Mouse (Mus musculus): Measurements from ENCODE around the gene Camk1d. TPM values are rescaled to one million over a fixed set of nuclear protein-coding genes. Genes with fewer than 3 reads are reported as not detected.

Camk1d gene
- polyA plus RNA-seq, 1 experiment: 1.4 TPM

DNA sequence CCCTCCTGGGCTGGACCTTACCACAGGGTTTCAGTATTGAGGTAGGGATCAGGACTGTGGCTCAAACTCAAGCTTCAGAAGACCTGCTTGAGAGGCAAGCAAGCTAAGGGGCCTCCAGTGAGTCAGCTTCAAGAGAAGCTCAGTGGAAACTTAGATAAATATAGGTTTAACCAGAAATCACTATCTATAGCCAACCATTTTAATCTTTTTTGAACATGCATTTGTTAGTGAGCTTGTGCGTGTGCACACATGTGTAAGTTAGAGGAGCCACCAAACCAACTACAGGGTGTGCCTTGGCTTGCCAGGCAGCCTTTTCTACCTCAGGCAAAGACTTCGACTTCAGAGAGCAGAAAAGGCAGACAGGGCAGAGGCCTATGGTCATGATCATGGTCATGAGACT lies 200.7 kb downstream of the Camk1d start:
- H3K27me3 ChIP-seq (ENCODE audit: control insufficient read depth, insufficient read depth, low read length): no peaks in the 10 kb centered on the region
- TF ChIP-seq CTCF (IDR thresholded peaks at IDR 0.05; ENCODE audit: control insufficient read depth, insufficient read depth, insufficient replicate concordance, low read depth, low read length) (no peak), POLR2A (IDR thresholded peaks at IDR 0.05; ENCODE audit: control insufficient read depth, low read depth, low read length) (no peak)
- H3K36me3 ChIP-seq (ENCODE audit: control insufficient read depth, insufficient read depth, low read length): no peaks in the 10 kb centered on the region
- H3K4me1 ChIP-seq (ENCODE audit: control insufficient read depth, insufficient read depth, low read length): no peaks in the 10 kb centered on the region
- no peak overlapping the region for H3K4me3 ChIP-seq (ENCODE audit: control insufficient read depth, low read depth, low read length)
- H3K27ac ChIP-seq (ENCODE audit: control insufficient read depth, insufficient read depth, low read depth, low read length): no peak overlapping the region

DNA sequence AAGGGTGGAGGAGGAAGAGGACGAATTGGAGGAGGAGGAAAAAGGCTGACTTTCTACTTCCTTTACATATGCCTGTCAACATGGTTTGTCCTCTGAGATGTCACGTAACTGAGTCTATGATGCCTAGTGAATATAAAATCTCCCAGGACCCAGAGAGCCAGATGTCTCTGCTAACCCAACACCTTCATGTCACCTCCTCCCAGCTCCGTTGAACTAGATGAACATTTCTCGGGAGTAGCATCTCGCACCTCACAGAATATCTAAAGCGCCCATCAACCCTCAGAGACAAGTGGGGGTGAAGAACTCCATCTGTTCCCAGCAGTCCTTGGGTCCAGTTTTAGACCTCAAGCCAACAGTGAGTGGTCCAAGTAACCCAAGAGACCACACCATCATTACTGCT lies 204.3 kb downstream of the Camk1d start:
- TF ChIP-seq CTCF (IDR thresholded peaks at IDR 0.05; ENCODE audit: control insufficient read depth, insufficient read depth, insufficient replicate concordance, low read depth, low read length): no peak
- no peak for TF ChIP-seq POLR2A (IDR thresholded peaks at IDR 0.05; ENCODE audit: control insufficient read depth, low read depth, low read length)
- H3K4me1 ChIP-seq (ENCODE audit: control insufficient read depth, insufficient read depth, low read length): no peaks in the 10 kb centered on the region
- H3K4me3 ChIP-seq (ENCODE audit: control insufficient read depth, low read depth, low read length): no peak overlapping the region
- no peaks in the 10 kb centered on the region for H3K36me3 ChIP-seq (ENCODE audit: control insufficient read depth, insufficient read depth, low read length)
- no peaks in the 10 kb centered on the region for H3K27me3 ChIP-seq (ENCODE audit: control insufficient read depth, insufficient read depth, low read length)
- H3K27ac ChIP-seq (ENCODE audit: control insufficient read depth, insufficient read depth, low read depth, low read length): no peak overlapping the region

DNA sequence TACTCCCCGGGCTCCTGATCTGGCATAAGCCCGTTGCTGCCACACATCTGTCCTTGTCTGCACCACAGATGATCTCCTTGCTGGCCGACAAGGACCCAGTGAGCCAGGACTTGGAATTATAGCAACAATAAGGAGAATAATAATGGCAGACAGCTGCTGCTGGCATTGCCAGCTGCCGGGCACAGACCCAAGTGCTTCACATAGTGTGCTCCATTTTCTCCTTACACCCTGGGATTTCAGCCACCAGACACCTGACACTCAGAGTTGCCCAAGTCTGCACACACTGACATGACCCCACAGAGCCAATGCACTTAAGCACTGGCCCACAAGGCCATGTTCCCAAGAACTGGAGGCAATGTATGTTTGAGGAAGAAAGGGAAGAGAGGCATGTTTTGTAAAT lies 214.7 kb downstream of the Camk1d start:
- Histone ChIP-seq H3K27ac (ENCODE audit: control insufficient read depth, insufficient read depth, low read depth, low read length) (no peak overlapping the region), H3K4me3 (ENCODE audit: control insufficient read depth, low read depth, low read length) (no peak overlapping the region), H3K36me3 (ENCODE audit: control insufficient read depth, insufficient read depth, low read length) (no peaks in the 10 kb centered on the region), H3K4me1 (ENCODE audit: control insufficient read depth, insufficient read depth, low read length) (no peaks in the 10 kb centered on the region), H3K27me3 (ENCODE audit: control insufficient read depth, insufficient read depth, low read length) (no peaks in the 10 kb centered on the region)
- TF ChIP-seq POLR2A (IDR thresholded peaks at IDR 0.05; ENCODE audit: control insufficient read depth, low read depth, low read length) (no peak), CTCF (IDR thresholded peaks at IDR 0.05; ENCODE audit: control insufficient read depth, insufficient read depth, insufficient replicate concordance, low read depth, low read length) (no peak)

DNA sequence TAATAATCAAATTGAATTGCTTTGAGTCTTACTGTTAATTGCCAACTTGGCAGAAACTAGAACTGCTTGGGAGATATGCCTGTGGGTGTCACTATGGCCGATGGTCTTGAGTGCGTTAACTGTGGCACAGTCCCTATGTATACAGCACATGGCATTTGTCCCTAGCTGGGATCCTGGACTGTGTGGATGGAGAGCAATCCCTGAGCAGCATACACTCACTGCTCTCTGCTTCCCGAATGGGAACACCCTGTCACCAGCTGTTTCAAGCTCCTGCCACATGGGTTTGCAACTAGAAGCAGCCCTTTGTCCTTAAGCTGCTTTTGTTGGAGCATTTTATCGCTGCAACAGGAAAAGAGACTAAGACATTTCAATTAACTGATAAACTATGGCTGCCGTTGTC lies 224.4 kb downstream of the Camk1d start:
- no peaks in the 10 kb centered on the region for H3K4me1 ChIP-seq (ENCODE audit: control insufficient read depth, insufficient read depth, low read length)
- H3K36me3 ChIP-seq (ENCODE audit: control insufficient read depth, insufficient read depth, low read length): no peaks in the 10 kb centered on the region
- no peak overlapping the region for H3K27ac ChIP-seq (ENCODE audit: control insufficient read depth, insufficient read depth, low read depth, low read length)
- no peak overlapping the region for H3K4me3 ChIP-seq (ENCODE audit: control insufficient read depth, low read depth, low read length)
- H3K27me3 ChIP-seq (ENCODE audit: control insufficient read depth, insufficient read depth, low read length): no peaks in the 10 kb centered on the region
- TF ChIP-seq POLR2A (IDR thresholded peaks at IDR 0.05; ENCODE audit: control insufficient read depth, low read depth, low read length) (no peak), CTCF (IDR thresholded peaks at IDR 0.05; ENCODE audit: control insufficient read depth, insufficient read depth, insufficient replicate concordance, low read depth, low read length) (no peak)

DNA sequence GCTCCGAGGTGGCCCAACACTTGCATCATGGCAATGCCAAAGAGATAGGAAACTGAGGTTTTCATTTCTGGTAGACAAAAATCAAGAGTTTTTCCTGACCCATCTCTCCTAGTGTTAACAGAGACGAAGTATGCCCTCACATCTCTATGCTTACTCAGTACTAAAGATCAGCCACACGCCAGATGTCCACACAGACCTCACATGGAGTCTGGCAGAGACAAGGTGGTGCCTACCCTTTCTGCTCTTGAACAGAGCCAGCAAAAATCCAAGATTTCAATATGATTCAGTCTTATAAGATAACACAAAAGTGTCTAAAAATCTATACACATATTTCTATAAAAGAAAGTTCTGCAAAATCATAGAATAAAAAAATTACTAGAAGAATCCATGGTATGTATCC lies 227.0 kb downstream of the Camk1d start:
- Histone ChIP-seq H3K4me3 (ENCODE audit: control insufficient read depth, low read depth, low read length) (no peak overlapping the region), H3K27me3 (ENCODE audit: control insufficient read depth, insufficient read depth, low read length) (no peaks in the 10 kb centered on the region), H3K4me1 (ENCODE audit: control insufficient read depth, insufficient read depth, low read length) (no peaks in the 10 kb centered on the region), H3K27ac (ENCODE audit: control insufficient read depth, insufficient read depth, low read depth, low read length) (no peak overlapping the region), H3K36me3 (ENCODE audit: control insufficient read depth, insufficient read depth, low read length) (no peaks in the 10 kb centered on the region)
- TF ChIP-seq CTCF (IDR thresholded peaks at IDR 0.05; ENCODE audit: control insufficient read depth, insufficient read depth, insufficient replicate concordance, low read depth, low read length): no peak
- no peak for TF ChIP-seq POLR2A (IDR thresholded peaks at IDR 0.05; ENCODE audit: control insufficient read depth, low read depth, low read length)

DNA sequence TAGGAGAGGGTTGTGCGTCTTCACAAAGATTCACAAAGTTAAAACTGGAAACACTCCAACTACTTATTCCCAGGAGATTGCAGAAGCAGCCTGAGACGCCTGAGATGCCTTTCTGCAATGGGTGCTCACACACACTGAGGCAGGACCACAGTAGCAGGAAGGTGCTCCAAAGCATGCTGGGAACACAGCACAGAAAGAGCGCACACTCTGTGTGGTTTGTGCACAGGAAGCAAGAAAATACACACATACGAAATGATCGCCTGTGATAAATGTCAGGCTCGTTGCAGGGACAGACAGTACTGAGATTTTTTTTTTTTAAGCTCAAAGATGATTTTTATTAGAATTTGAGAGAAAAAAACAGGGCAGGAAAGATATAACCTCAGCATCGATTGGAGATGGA lies 227.7 kb downstream of the Camk1d start:
- H3K4me3 ChIP-seq (ENCODE audit: control insufficient read depth, low read depth, low read length): no peak overlapping the region
- no peak overlapping the region for H3K27ac ChIP-seq (ENCODE audit: control insufficient read depth, insufficient read depth, low read depth, low read length)
- no peaks in the 10 kb centered on the region for H3K36me3 ChIP-seq (ENCODE audit: control insufficient read depth, insufficient read depth, low read length)
- H3K4me1 ChIP-seq (ENCODE audit: control insufficient read depth, insufficient read depth, low read length): no peaks in the 10 kb centered on the region
- no peaks in the 10 kb centered on the region for H3K27me3 ChIP-seq (ENCODE audit: control insufficient read depth, insufficient read depth, low read length)
- TF ChIP-seq POLR2A (IDR thresholded peaks at IDR 0.05; ENCODE audit: control insufficient read depth, low read depth, low read length): no peak

DNA sequence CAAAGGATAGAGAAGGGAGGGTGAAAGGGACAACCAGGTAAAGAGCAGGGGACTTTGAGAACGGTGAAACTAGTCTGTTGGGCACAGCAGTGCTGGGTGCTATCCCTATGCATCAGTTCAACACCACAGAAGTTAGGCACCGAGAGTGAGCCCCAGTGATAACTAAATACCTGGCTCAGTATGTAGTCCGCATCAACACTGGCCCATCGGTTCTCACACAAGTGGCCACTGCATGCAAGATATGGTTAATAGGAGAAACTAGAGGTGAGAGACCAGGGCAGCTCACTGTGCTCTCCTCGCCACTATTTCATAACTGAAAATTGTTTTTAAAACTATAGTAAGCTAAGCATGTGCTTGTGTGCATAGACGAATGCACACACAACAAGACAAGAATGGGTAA lies 228.5 kb downstream of the Camk1d start:
- Histone ChIP-seq H3K27me3 (ENCODE audit: control insufficient read depth, insufficient read depth, low read length) (no peaks in the 10 kb centered on the region), H3K27ac (ENCODE audit: control insufficient read depth, insufficient read depth, low read depth, low read length) (no peak overlapping the region), H3K36me3 (ENCODE audit: control insufficient read depth, insufficient read depth, low read length) (no peaks in the 10 kb centered on the region), H3K4me3 (ENCODE audit: control insufficient read depth, low read depth, low read length) (no peak overlapping the region), H3K4me1 (ENCODE audit: control insufficient read depth, insufficient read depth, low read length) (no peaks in the 10 kb centered on the region; the same call in 1 of the 2 replicates)
- no peak for TF ChIP-seq CTCF (IDR thresholded peaks at IDR 0.05; ENCODE audit: control insufficient read depth, insufficient read depth, insufficient replicate concordance, low read depth, low read length)
- no peak for TF ChIP-seq POLR2A (IDR thresholded peaks at IDR 0.05; ENCODE audit: control insufficient read depth, low read depth, low read length)

DNA sequence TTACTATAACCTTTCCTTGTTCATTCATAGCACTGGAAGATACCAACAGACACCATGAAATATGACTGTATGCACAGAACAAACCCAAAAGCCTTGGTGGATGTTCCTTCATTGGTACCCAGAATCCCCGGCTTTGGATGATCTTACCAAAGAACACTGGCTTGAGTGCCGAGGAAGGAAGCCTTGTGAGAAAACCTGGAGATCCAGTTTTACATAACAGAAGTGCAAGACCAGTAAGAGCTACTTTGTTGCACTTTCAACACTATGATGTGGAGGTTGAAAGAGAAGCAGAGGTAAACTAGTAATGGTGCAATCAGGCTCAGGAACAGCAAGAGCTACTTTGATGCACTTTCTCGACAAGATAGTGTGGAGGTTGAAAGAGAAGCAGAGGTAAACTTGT lies 234.4 kb downstream of the Camk1d start:
- Histone ChIP-seq H3K4me1 (ENCODE audit: control insufficient read depth, insufficient read depth, low read length) (no peaks in the 10 kb centered on the region; the same call in 1 of the 2 replicates), H3K36me3 (ENCODE audit: control insufficient read depth, insufficient read depth, low read length) (no peaks in the 10 kb centered on the region)

More for the DNA sequence above, 234.4 kb downstream of the Camk1d start:
- H3K27ac ChIP-seq (ENCODE audit: control insufficient read depth, insufficient read depth, low read depth, low read length): no peak overlapping the region
- H3K27me3 ChIP-seq (ENCODE audit: control insufficient read depth, insufficient read depth, low read length): no peaks in the 10 kb centered on the region
- TF ChIP-seq POLR2A (IDR thresholded peaks at IDR 0.05; ENCODE audit: control insufficient read depth, low read depth, low read length): no peak
- TF ChIP-seq CTCF (IDR thresholded peaks at IDR 0.05; ENCODE audit: control insufficient read depth, insufficient read depth, insufficient replicate concordance, low read depth, low read length): no peak
- H3K4me3 ChIP-seq (ENCODE audit: control insufficient read depth, low read depth, low read length): no peak overlapping the region

Measured in testis, adult 2 months (tissue).